Mouse (Mus musculus) thymus, adult 2 months (tissue): Measurements from ENCODE around the gene Baiap2. TPM values are rescaled to one million over a fixed set of nuclear protein-coding genes. Genes with fewer than 3 reads are reported as not detected.

ENCODE experiments used
- DNase-seq: peaks from one replicate; pipeline ENCODE4 v3.0.0; 2021
- H3K27ac ChIP-seq: fragments of 200-500 bp; 2 replicates; pipeline ENCODE4 v1.5.1; 2012; ENCODE audit warnings: low read length, control low read depth; ENCODE audit not compliant: control insufficient read depth, insufficient read depth
- H3K27me3 ChIP-seq: fragments of 200-500 bp; 2 replicates; pipeline ENCODE4 v1.6.1; 2012; ENCODE audit warnings: mild to moderate bottlenecking, low read length, moderate library complexity, mixed read lengths; ENCODE audit not compliant: control insufficient read depth, insufficient read depth
- H3K36me3 ChIP-seq: fragments of 200-500 bp; 2 replicates; pipeline ENCODE4 v1.6.1; 2012; ENCODE audit warnings: mild to moderate bottlenecking, low read length, moderate library complexity; ENCODE audit not compliant: control insufficient read depth, insufficient read depth
- H3K4me1 ChIP-seq: fragments of 200-500 bp; replicated peaks from 2 replicates; pipeline ENCODE4 v1.6.1; 2012; ENCODE audit warnings: low read length; ENCODE audit not compliant: control insufficient read depth, insufficient read depth
- H3K4me3 ChIP-seq: fragments of 200-500 bp; 2 replicates; pipeline ENCODE4 v1.5.1; 2012; ENCODE audit warnings: mild to moderate bottlenecking, low read length, control low read depth, moderate library complexity; ENCODE audit not compliant: control insufficient read depth, insufficient read depth
- CTCF ChIP-seq: fragments of 200-500 bp; IDR thresholded peaks from 2 replicates; pipeline ENCODE4 v1.5.1; 2012; ENCODE audit warnings: mild to moderate bottlenecking, control low read depth, low read length, moderate library complexity, borderline replicate concordance; ENCODE audit not compliant: control insufficient read depth, poor library complexity, insufficient read depth; ENCODE audit errors: extremely low read depth
- POLR2A ChIP-seq: fragments of 200-500 bp; IDR thresholded peaks from 2 replicates; pipeline ENCODE4 v1.6.1; 2012; ENCODE audit warnings: mild to moderate bottlenecking, low read length, control low read depth, moderate library complexity; ENCODE audit not compliant: control insufficient read depth, poor library complexity, insufficient read depth; ENCODE audit errors: extremely low read depth
- WGBS: fragments of 180-500 bp; shearing (Covaris S2); methylation state at CpG from one replicate; pipeline ENCODE4 v1.1.7; 2018; 5-methylcytosine and 5-hydroxymethylcytosine counted together
- polyA plus RNA-seq: library from polyadenylated mRNA; depleted of rRNA; stranded (reverse); fragments of >200 nt; gene quantifications from 2 replicates; pipeline ENCODE4 v1.2.3, GENCODE M21; 2012

Baiap2 gene
- polyA plus RNA-seq, 1 experiment: 59.8 TPM

DNA sequence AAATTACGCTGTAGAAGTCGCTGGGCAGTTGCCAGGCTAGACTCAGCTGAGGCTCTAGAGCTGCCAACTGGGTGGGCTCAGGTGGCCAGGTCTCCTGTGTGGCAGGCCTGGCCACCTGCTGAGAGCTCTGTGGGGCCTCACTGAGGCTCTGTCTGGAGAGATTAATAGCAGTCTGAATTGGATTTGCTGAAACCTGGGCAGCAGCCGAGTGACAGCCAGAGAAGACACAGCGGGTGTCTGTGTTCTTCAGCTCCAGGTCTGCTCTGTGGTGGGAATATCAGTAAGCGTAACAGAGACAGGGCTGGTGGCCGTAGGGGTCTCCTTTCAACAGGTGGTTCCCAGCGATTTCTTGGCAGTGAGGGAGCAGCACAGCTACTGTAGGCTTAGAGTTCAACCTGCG, 24.8 kb downstream of the Baiap2 start:
- Histone ChIP-seq H3K4me3 (no peak overlapping the region), H3K36me3 (no peaks in the 10 kb centered on the region), H3K4me1 (no peaks in the 10 kb centered on the region), H3K27me3 (no peaks in the 10 kb centered on the region), H3K27ac (no peak overlapping the region)
- TF ChIP-seq POLR2A (no peak), CTCF (no peak)
- DNase-seq: no peak
- WGBS: 99% methylated on average over 8 of the region's 8 CpGs

DNA sequence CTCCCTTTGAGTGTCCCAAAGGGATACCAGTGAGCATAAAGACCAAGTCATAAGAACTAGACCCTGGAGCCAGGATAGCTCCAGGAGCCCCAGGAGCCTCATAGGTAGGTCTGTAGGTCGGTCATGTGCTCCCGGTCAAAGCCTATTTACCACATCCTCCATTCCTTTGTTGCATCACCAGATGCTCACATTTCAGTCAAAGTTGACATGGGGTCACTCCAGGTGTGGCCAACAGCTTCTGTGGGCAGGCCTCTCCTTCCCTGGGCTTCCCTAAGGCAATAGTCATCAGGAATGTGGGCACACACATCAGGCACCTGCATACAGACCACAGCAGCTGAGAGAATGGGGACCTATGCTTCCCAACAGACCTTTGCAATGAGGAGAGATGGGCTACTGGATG, 25.3 kb downstream of the Baiap2 start:
- no peaks in the 10 kb centered on the region for H3K4me1 ChIP-seq
- H3K27ac ChIP-seq: no peak overlapping the region
- no peak overlapping the region for H3K4me3 ChIP-seq
- H3K36me3 ChIP-seq: no peaks in the 10 kb centered on the region
- DNase-seq: no peak
- 96% methylated on average over 2 of the region's 2 CpGs for WGBS
- no peaks in the 10 kb centered on the region for H3K27me3 ChIP-seq
- TF ChIP-seq CTCF (no peak), POLR2A (no peak)

DNA sequence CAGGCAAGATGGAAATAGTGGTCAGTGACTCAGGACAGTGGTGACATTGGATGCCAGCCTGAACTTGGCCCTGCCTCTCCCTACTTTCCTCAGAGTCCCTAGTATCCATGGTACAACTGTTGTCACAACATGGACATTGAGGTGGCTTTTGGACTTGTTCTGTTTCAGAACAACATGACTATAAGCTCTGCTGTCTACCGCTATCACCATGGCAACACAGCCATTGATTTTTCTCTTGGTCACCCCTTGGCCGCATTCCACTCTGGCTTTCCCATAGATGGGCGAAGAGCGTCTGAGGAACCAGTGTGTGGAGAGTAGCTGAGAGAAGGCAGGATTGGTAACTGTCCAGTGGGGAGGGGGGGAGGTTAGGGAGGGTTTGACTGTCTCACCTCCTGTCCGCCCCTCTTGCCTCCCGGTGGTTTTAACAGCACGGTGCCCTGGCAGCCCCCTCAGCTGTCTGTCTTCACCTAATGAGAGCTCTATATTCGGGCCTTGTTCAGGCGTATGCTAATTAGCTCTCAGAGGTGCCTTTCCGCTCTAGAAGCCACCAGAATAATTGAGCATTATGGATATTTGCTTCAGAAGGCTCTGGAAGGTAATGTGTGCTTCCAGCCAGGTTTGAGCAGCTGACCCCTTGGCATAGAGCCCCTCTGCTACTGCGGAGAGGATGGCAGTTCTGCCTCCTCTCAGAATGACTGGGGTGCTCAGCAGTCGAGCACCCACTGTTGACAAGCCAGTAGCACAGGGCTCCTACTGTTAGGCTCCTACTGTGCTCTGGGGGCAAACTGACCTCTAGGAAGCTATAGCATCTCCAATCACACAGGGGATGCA, 27.7 kb downstream of the Baiap2 start:
- Histone ChIP-seq H3K4me1 (no peaks in the 10 kb centered on the region), H3K4me3 (no peak overlapping the region), H3K36me3 (no peaks in the 10 kb centered on the region), H3K27ac (no peak overlapping the region), H3K27me3 (no peaks in the 10 kb centered on the region)
- 96% methylated on average over 12 of the region's 12 CpGs for WGBS
- DNase-seq: no peak
- no peak for TF ChIP-seq CTCF
- no peak for TF ChIP-seq POLR2A

DNA sequence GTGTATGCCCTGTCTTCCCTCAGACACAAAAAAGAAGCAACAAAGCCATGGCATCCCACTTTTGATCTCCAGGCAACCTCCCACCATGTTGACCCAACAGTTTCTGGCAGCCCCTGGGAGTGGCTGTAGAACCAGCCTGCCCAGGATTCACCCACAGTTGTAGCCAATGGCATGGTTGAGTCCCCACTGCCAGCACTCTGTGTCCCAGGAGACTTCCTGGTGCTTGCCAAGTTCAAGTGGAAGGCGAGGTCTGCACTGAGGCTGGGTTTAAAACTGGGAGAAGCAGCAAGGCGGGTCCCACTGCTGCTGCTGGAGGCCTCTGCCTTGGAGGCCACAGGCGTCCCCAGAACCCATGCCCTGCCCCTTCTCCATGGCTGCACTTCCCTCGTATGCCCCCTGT, 31.2 kb downstream of the Baiap2 start:
- H3K4me1 ChIP-seq: no peaks in the 10 kb centered on the region
- H3K4me3 ChIP-seq: no peak overlapping the region
- WGBS: 96% methylated on average over 4 of the region's 4 CpGs
- no peaks in the 10 kb centered on the region for H3K27me3 ChIP-seq
- TF ChIP-seq CTCF (no peak), POLR2A (no peak)
- H3K36me3 ChIP-seq: no peaks in the 10 kb centered on the region
- no peak for DNase-seq
- no peak overlapping the region for H3K27ac ChIP-seq

DNA sequence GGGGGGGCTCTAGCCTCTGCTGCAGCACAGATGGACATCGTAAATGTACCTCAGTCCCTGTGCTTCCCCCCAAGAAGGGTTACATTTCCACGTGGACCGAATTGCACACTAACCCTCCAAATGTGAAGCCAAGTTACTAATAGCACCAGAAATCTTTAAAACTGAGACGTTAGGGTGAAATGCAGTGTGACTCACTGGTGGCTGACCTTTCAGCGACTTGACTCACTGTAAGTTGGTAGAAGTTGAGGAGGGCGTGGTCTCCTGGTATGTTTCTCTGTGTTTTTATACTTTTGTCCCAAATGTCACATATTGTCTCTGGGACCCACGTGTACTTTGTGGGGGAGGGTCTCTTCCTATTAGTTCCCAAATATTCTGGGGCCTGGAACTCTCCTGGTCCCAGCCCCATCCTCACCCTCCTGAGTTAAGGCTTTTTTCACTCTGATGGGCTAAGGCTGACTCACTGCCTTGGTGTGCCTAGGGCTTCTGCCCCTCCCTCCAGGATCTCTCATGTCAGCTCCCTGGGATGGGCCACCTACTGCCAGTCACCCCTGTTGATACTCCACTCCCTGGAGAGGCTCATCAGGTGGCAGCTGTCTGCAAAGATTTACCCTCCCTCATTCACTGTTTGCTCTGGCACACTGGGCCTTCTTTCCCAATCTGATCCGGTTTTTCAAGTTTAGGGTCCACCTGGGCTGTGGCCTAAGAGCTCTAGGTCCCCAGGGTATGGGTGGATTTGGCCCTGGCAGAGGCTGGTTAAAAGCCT, 33.4 kb downstream of the Baiap2 start:
- no peak overlapping the region for H3K4me3 ChIP-seq
- DNase-seq: no peak
- TF ChIP-seq CTCF (no peak), POLR2A (no peak)
- 93% methylated on average over 8 of the region's 8 CpGs for WGBS
- no peaks in the 10 kb centered on the region for H3K4me1 ChIP-seq
- H3K36me3 ChIP-seq: no peaks in the 10 kb centered on the region
- no peak overlapping the region for H3K27ac ChIP-seq
- no peaks in the 10 kb centered on the region for H3K27me3 ChIP-seq

DNA sequence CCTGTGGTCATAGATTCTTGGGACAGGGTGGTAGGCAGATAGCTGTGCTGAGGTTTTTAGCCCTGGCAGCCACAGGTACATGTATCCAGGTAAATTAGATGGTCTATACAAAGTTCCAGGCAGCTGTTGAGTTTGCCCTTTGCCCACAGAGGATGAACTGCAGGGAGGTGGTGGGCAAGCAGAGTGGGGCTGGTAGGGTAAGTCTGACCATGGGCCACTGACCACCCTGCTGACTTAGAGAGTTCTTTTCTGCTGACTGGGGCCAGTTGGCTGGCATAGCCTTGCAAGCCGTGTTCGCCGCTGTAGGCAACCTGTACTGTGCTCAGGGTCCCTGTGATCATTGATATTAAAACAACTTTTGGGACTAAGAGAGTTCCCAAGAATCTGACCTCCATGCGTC, 36.1 kb downstream of the Baiap2 start:
- no peaks in the 10 kb centered on the region for H3K4me1 ChIP-seq
- H3K4me3 ChIP-seq: no peak overlapping the region
- WGBS: 98% methylated on average over 4 of the region's 4 CpGs
- TF ChIP-seq POLR2A: no peak
- no peak for TF ChIP-seq CTCF
- DNase-seq: no peak
- no peak overlapping the region for H3K27ac ChIP-seq
- no peaks in the 10 kb centered on the region for H3K27me3 ChIP-seq
- no peaks in the 10 kb centered on the region; the same call in 1 of the 2 replicates for H3K36me3 ChIP-seq
